In the genomic region with DNA sequence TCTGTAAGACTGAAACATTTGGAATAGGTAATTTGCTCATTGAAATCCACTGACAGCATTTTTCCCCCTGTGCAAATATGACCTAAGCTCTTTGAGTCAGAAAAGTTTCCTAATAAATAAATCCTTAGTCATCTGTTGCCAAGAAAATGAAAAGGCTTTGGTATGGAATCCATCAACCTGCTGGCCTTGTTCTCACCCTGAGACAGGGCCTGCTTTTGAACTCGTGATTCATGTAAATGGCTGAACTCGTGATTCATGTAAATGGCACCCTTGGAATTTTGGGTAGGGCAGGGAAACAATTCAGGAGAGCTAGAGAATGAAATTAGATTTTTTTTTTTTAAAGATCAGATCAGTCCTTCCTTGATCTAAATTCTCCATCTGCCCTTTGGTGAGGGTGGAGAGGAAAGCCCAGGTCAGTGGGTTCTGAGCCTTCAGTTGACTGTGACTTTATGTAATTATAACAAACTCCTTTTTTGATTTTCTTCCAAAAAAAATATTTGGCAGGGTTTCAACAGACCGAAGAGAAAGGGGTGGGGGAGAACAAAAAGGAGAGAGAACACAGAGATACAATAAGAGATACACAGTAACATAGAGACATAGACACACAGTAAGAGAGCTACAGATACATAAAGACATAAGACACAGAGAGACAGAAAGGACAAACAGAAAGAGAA, we compare ENCODE assay signal across 8 mouse cellular contexts.
DNase-seq lines count a peak whose midpoint lies in the region; ATAC-seq lines count a peak whose summit lies in the region.

No protein-coding gene starts in this region.

- H3K9me3 ChIP-seq in heart, embryonic 16.5 days (replicated peaks; ENCODE audit: control insufficient read depth, low read length), result no peaks in the 10 kb centered on the region
- H3K9me3 ChIP-seq in limb, embryonic 15.5 days, result no peaks in the 10 kb centered on the region

- peak overlapping the region; percentile 84 for H3K4me2 ChIP-seq in heart, embryonic 16.5 days (ENCODE audit: low read depth, low read length)
- 0 out of 2 replicates have a peak overlapping the region, but pooled peaks have one; percentile 82 for H3K4me2 ChIP-seq in limb, embryonic 15.5 days

- 53% methylated on average over 3 of the region's 3 CpGs for WGBS in heart, embryonic 16.5 days
- WGBS in limb, embryonic 15.5 days, result 32% methylated on average over 3 of the region's 3 CpGs

- H3K9ac ChIP-seq in heart, embryonic 16.5 days (ENCODE audit: low read length), result no peak overlapping the region
- no peak overlapping the region for H3K9ac ChIP-seq in limb, embryonic 15.5 days

- DNase-seq in heart, postnatal 25 days (ENCODE audit: low spot score), result no peak
- DNase-seq in 3T3-L1 (ENCODE audit: low read depth, low spot score), result peak; percentile 94
- DNase-seq in adrenal gland, postnatal 36 days, result peak; percentile 33 to 46
- no peak for DNase-seq in cerebellum, postnatal 10 days
- no peak for DNase-seq in cerebellum, adult 9-10 months
- no peak for DNase-seq in urinary bladder, postnatal 4 days (ENCODE audit: low spot score in 2 of 2)

- no peak for ATAC-seq in heart, embryonic 16.5 days (replicated peaks; ENCODE audit: extremely low read depth, insufficient read depth, low FRiP score)
- peak; percentile 42; the same call in 1 of the 2 replicates for ATAC-seq in limb, embryonic 15.5 days (ENCODE audit: insufficient number of reproducible peaks, low FRiP score, low TSS enrichment, low read depth)

- intact Hi-C loops in heart, postnatal 25 days (cut with DNase I), result loop anchor here (10.0 kb wide), 1 partner anchor 52 kb away; no protein-coding TSS in a partner anchor

- no peak overlapping the region for H3K4me3 ChIP-seq in heart, embryonic 16.5 days (ENCODE audit: low read length)
- no peak overlapping the region for H3K4me3 ChIP-seq in limb, embryonic 15.5 days

- H3K27me3 ChIP-seq in heart, embryonic 16.5 days (ENCODE audit: control insufficient read depth, insufficient read depth, low read length), result no peaks in the 10 kb centered on the region
- H3K27me3 ChIP-seq in limb, embryonic 15.5 days, result no peaks in the 10 kb centered on the region

- H3K4me1 ChIP-seq in heart, embryonic 16.5 days (ENCODE audit: control insufficient read depth, insufficient read depth, low read length), result peaks cover 12% of the 10 kb centered on the region
- H3K4me1 ChIP-seq in limb, embryonic 15.5 days, result peaks cover 23% of the 10 kb centered on the region

- H3K27ac ChIP-seq in heart, embryonic 16.5 days (ENCODE audit: low read length), result no peak overlapping the region
- peak overlapping the region; percentile 86; the same call in 1 of the 2 replicates for H3K27ac ChIP-seq in limb, embryonic 15.5 days

- no peaks in the 10 kb centered on the region for H3K36me3 ChIP-seq in heart, embryonic 16.5 days (ENCODE audit: control insufficient read depth, insufficient read depth)
- H3K36me3 ChIP-seq in limb, embryonic 15.5 days, result no peaks in the 10 kb centered on the region

Comparison
In these comparisons a context has a peak if more than half of its experiments do, and no peak if none do; other contexts are left out.
1. DNase-seq: peak in 3T3-L1 (single experiment) and adrenal gland, postnatal 36 days (2 of 2); none in heart, postnatal 25 days (single experiment), cerebellum, postnatal 10 days (0 of 2), cerebellum, adult 9-10 months (single experiment) and urinary bladder, postnatal 4 days (0 of 2).